Mouse (Mus musculus): ENCODE measurements around the gene Frs2. TPM values are rescaled to one million over a fixed set of nuclear protein-coding genes. Genes with fewer than 3 reads are reported as not detected.

Frs2 gene
- polyA plus RNA-seq (2014; fragmentation: Nextera tagmentation; extraction: Ambion mirVana), result 37.4 and 40.3 TPM in 2 replicates

- Histone ChIP-seq H3K36me3 (ENCODE audit: control insufficient read depth, insufficient read depth, low read length) (no peaks in the 10 kb centered on the region), H3K9me3 (ENCODE audit: control insufficient read depth, low read depth, low read length) (no peaks in the 10 kb centered on the region), H3K4me3 (ENCODE audit: low read depth, low read length) (peak within 1 kb of the TSS; percentile 94), H3K27me3 (ENCODE audit: control insufficient read depth, insufficient read depth, low read length) (no peaks in the 10 kb centered on the region), H3K4me1 (ENCODE audit: control insufficient read depth, insufficient read depth, low read length) (peaks cover 36% of the 10 kb centered on the region), H3K4me2 (replicated peaks; ENCODE audit: low read depth, low read length) (peak within 1 kb of the TSS; percentile 55), H3K27ac (ENCODE audit: low read length) (peak within 1 kb of the TSS; percentile 89), H3K9ac (replicated peaks; ENCODE audit: low read depth, low read length) (peak within 1 kb of the TSS; percentile 97)
- WGBS, result under 1% methylated on average over 56 of the region's 57 CpGs
- peak; percentile 93 for ATAC-seq (ENCODE audit: insufficient number of reproducible peaks, insufficient read depth, low FRiP score, low read depth)
Measured at GRCm38 (mm10) chr10:117148361-117149003, at the start of gene Frs2. Gene Frs2 (minus strand): TSS chr10:117148534.

- 71% methylated on average over 3 of the region's 3 CpGs for WGBS
- H3K4me1 ChIP-seq (ENCODE audit: control insufficient read depth, insufficient read depth, low read length), result no peaks in the 10 kb centered on the region
- H3K9ac ChIP-seq (replicated peaks; ENCODE audit: low read depth, low read length), result no peak overlapping the region
- no peak for ATAC-seq (ENCODE audit: insufficient number of reproducible peaks, insufficient read depth, low FRiP score, low read depth)
- H3K27ac ChIP-seq (ENCODE audit: low read length), result no peak overlapping the region
- H3K9me3 ChIP-seq (ENCODE audit: control insufficient read depth, low read depth, low read length), result no peaks in the 10 kb centered on the region
- H3K36me3 ChIP-seq (ENCODE audit: control insufficient read depth, insufficient read depth, low read length), result no peaks in the 10 kb centered on the region
- H3K4me3 ChIP-seq (ENCODE audit: low read depth, low read length), result no peak overlapping the region
- H3K27me3 ChIP-seq (ENCODE audit: control insufficient read depth, insufficient read depth, low read length), result no peaks in the 10 kb centered on the region
- no peak overlapping the region for H3K4me2 ChIP-seq (replicated peaks; ENCODE audit: low read depth, low read length)
Measured at GRCm38 (mm10) chr10:117196696-117197095, 48.4 kb upstream of the Frs2 start.

GRCm38 (mm10) chr10:117195748-117196147, 47.4 kb upstream of the Frs2 start:
- Histone ChIP-seq H3K4me1 (ENCODE audit: control insufficient read depth, insufficient read depth, low read length) (no peaks in the 10 kb centered on the region), H3K27ac (ENCODE audit: low read length) (no peak overlapping the region), H3K9ac (replicated peaks; ENCODE audit: low read depth, low read length) (no peak overlapping the region), H3K4me2 (replicated peaks; ENCODE audit: low read depth, low read length) (no peak overlapping the region), H3K4me3 (ENCODE audit: low read depth, low read length) (no peak overlapping the region), H3K36me3 (ENCODE audit: control insufficient read depth, insufficient read depth, low read length) (no peaks in the 10 kb centered on the region), H3K27me3 (ENCODE audit: control insufficient read depth, insufficient read depth, low read length) (no peaks in the 10 kb centered on the region), H3K9me3 (ENCODE audit: control insufficient read depth, low read depth, low read length) (no peaks in the 10 kb centered on the region)
- no peak for ATAC-seq (ENCODE audit: insufficient number of reproducible peaks, insufficient read depth, low FRiP score, low read depth)
- WGBS, result 92% methylated on average over 4 of the region's 4 CpGs

- H3K27ac ChIP-seq (ENCODE audit: low read length), result no peak overlapping the region
- 81% methylated on average over 12 of the region's 12 CpGs for WGBS
- no peak for ATAC-seq (ENCODE audit: insufficient number of reproducible peaks, insufficient read depth, low FRiP score, low read depth)
Measured at GRCm38 (mm10) chr10:117195005-117195404, 46.7 kb upstream of the Frs2 start.

GRCm38 (mm10) chr10:117193364-117193763, 45.0 kb upstream of the Frs2 start:
- no peaks in the 10 kb centered on the region for H3K36me3 ChIP-seq (ENCODE audit: control insufficient read depth, insufficient read depth, low read length)
- ATAC-seq (ENCODE audit: insufficient number of reproducible peaks, insufficient read depth, low FRiP score, low read depth), result no peak
- H3K9ac ChIP-seq (replicated peaks; ENCODE audit: low read depth, low read length), result no peak overlapping the region
- H3K9me3 ChIP-seq (ENCODE audit: control insufficient read depth, low read depth, low read length), result no peaks in the 10 kb centered on the region
- no peak overlapping the region for H3K4me2 ChIP-seq (replicated peaks; ENCODE audit: low read depth, low read length)
- no peaks in the 10 kb centered on the region for H3K27me3 ChIP-seq (ENCODE audit: control insufficient read depth, insufficient read depth, low read length)
- H3K4me1 ChIP-seq (ENCODE audit: control insufficient read depth, insufficient read depth, low read length), result no peaks in the 10 kb centered on the region
- WGBS, result 76% methylated on average over 5 of the region's 5 CpGs
- H3K27ac ChIP-seq (ENCODE audit: low read length), result no peak overlapping the region
- no peak overlapping the region for H3K4me3 ChIP-seq (ENCODE audit: low read depth, low read length)

More at GRCm38 (mm10) chr10:117195005-117195404, 46.7 kb upstream of the Frs2 start:
- Histone ChIP-seq H3K4me2 (replicated peaks; ENCODE audit: low read depth, low read length) (no peak overlapping the region), H3K4me1 (ENCODE audit: control insufficient read depth, insufficient read depth, low read length) (no peaks in the 10 kb centered on the region), H3K9ac (replicated peaks; ENCODE audit: low read depth, low read length) (no peak overlapping the region), H3K4me3 (ENCODE audit: low read depth, low read length) (no peak overlapping the region), H3K9me3 (ENCODE audit: control insufficient read depth, low read depth, low read length) (no peaks in the 10 kb centered on the region), H3K36me3 (ENCODE audit: control insufficient read depth, insufficient read depth, low read length) (no peaks in the 10 kb centered on the region), H3K27me3 (ENCODE audit: control insufficient read depth, insufficient read depth, low read length) (no peaks in the 10 kb centered on the region)

- 45% methylated on average over 9 of the region's 9 CpGs for WGBS
- no peaks in the 10 kb centered on the region for H3K27me3 ChIP-seq (ENCODE audit: control insufficient read depth, insufficient read depth, low read length)
- no peaks in the 10 kb centered on the region for H3K9me3 ChIP-seq (ENCODE audit: control insufficient read depth, low read depth, low read length)
- no peak for ATAC-seq (ENCODE audit: insufficient number of reproducible peaks, insufficient read depth, low FRiP score, low read depth)
- H3K36me3 ChIP-seq (ENCODE audit: control insufficient read depth, insufficient read depth, low read length), result no peaks in the 10 kb centered on the region
- H3K4me2 ChIP-seq (replicated peaks; ENCODE audit: low read depth, low read length), result no peak overlapping the region
- H3K27ac ChIP-seq (ENCODE audit: low read length), result no peak overlapping the region
- H3K4me3 ChIP-seq (ENCODE audit: low read depth, low read length), result no peak overlapping the region
- H3K4me1 ChIP-seq (ENCODE audit: control insufficient read depth, insufficient read depth, low read length), result no peaks in the 10 kb centered on the region
- no peak overlapping the region for H3K9ac ChIP-seq (replicated peaks; ENCODE audit: low read depth, low read length)
Measured at GRCm38 (mm10) chr10:117185399-117186089, 37.2 kb upstream of the Frs2 start.

- ATAC-seq (ENCODE audit: insufficient number of reproducible peaks, insufficient read depth, low FRiP score, low read depth), result no peak
- Histone ChIP-seq H3K27ac (ENCODE audit: low read length) (no peak overlapping the region), H3K9me3 (ENCODE audit: control insufficient read depth, low read depth, low read length) (no peaks in the 10 kb centered on the region), H3K4me2 (replicated peaks; ENCODE audit: low read depth, low read length) (no peak overlapping the region), H3K9ac (replicated peaks; ENCODE audit: low read depth, low read length) (no peak overlapping the region), H3K27me3 (ENCODE audit: control insufficient read depth, insufficient read depth, low read length) (no peaks in the 10 kb centered on the region), H3K36me3 (ENCODE audit: control insufficient read depth, insufficient read depth, low read length) (no peaks in the 10 kb centered on the region), H3K4me1 (ENCODE audit: control insufficient read depth, insufficient read depth, low read length) (no peaks in the 10 kb centered on the region), H3K4me3 (ENCODE audit: low read depth, low read length) (no peak overlapping the region)
- 31% methylated on average over 3 of the region's 3 CpGs for WGBS
Measured at GRCm38 (mm10) chr10:117181098-117181497, 32.8 kb upstream of the Frs2 start.

- 60% methylated on average over 12 of the region's 12 CpGs for WGBS
- Histone ChIP-seq H3K9ac (replicated peaks; ENCODE audit: low read depth, low read length) (no peak overlapping the region), H3K27ac (ENCODE audit: low read length) (no peak overlapping the region), H3K4me1 (ENCODE audit: control insufficient read depth, insufficient read depth, low read length) (no peaks in the 10 kb centered on the region), H3K4me3 (ENCODE audit: low read depth, low read length) (no peak overlapping the region), H3K4me2 (replicated peaks; ENCODE audit: low read depth, low read length) (no peak overlapping the region), H3K27me3 (ENCODE audit: control insufficient read depth, insufficient read depth, low read length) (no peaks in the 10 kb centered on the region), H3K36me3 (ENCODE audit: control insufficient read depth, insufficient read depth, low read length) (no peaks in the 10 kb centered on the region), H3K9me3 (ENCODE audit: control insufficient read depth, low read depth, low read length) (no peaks in the 10 kb centered on the region)
- ATAC-seq (ENCODE audit: insufficient number of reproducible peaks, insufficient read depth, low FRiP score, low read depth), result no peak
Measured at GRCm38 (mm10) chr10:117174645-117175044, 26.3 kb upstream of the Frs2 start.

All from stomach, embryonic 14.5 days (tissue).